Mouse (Mus musculus): ENCODE data around the gene Mrgbp.
A peak's percentile ranks its signal among the peaks of the same experiment; 100 is the strongest.

Mrgbp gene

DNA sequence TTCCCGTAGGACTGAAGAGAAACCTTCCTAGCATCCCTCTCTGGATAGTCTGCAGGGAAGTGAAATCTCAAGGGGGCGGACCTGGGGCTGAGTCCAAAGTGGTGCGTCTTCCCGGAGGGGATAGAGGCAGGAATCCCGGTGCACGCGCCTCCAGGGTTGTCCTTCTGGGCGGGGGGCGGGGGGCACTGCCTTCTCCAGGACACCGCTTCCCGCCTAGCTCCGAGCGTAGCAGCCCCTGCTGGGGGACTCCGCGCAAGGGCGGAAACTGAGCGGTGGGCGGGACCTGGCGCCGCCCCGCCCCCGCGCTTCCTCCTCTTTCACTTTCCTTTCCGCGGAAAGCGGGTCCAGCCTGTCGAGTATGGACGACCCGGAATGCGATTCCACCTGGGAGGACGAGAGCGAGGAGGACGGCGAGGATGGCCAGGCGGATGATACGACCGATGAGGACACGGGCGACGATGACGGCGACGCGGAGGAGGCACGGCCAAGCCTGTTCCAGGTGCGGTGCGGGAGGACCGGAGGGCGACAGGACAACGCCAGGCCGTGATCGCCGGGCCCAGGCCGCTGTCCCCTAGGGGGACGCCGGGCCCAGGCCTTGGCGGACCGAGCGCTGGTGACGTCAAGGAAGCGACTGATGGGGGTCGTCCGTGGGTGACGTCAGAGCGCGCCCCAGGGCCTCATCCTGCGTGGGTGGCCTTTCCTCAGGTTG lies 8.2 kb downstream of the Mrgbp start, which contains the start of gene Ogfr:
Gene Ogfr, plus strand, starts transcription at position 123 of the 709 bp plus-strand sequence.
- peak; percentile 91 for DNase-seq (ENCODE audit: low read depth)

DNA sequence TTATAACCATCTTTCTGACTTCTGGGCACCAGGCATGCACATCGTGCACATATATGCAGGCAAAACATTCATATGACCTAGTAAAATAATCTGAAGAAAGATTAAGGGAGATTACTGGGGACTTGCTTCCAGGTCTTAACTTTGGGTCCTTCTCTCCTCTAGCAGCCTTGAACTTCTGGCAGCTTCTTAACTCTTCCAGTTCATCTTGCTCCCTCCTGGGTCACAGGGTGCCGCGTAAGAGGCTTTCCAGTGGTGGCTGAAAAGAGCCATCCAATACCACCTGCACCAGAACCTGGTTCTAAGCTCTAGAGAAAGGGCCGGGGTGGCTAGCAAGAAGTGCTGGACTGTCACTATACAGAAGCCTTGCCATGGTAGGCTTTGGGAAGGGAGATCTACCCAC lies 16.4 kb downstream of the Mrgbp start, which contains the start of gene Col9a3:
Gene Col9a3, plus strand, starts transcription at position 301 of the 400 bp plus-strand sequence.
- no peak for DNase-seq (ENCODE audit: low read depth)

DNA sequence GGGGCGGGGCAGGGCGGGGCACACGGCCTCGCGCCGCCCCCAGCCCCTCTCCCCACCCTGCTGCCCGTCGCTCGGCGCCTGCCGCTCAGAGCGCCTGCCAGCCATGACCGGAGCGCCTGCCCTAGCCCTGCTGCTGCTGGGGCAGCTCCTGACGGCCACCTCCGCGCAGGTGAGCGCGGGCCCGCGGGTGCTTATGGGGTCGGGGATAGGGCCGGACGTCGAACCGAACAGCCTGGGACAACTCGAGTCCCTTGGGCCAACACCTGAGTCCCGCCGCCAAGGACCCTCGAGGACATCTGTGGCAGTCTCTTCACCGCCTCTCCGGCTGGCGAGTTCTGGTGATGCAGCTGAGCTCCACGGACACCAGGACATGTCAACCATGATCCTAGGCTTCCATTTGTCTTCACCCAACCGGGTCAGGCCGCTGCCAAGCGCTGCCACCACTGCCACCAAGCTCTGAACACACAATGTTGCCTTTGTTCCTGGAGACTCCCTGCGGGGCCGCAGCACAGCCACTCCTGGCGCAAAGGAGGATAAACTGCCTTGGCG lies 17.1 kb downstream of the Mrgbp start:
- DNase-seq (ENCODE audit: low read depth): no peak

DNA sequence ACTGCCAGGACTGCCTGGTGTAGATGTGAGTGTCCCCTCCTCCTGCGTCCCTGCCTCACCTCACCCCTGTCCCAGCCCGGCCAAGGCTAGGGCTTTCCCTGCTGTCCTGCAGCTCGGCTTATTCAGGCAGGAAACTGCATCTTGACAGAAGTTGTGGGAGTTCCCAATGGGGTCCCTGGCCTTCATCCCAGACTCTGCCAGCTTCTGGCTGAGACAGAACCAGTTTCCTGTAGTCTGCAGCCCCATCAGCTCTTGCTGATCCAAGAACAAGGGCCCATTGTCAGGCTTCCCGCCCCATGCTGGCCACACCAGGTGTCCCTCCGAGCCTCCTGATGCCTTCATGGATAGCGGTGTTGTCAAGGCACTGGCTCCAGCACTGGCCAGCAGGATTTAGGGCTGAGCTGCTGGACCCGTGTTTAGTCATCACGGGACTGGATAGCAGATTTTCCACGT lies 19.5 kb downstream of the Mrgbp start:
- peak; percentile 80 for DNase-seq (ENCODE audit: low read depth)

DNA sequence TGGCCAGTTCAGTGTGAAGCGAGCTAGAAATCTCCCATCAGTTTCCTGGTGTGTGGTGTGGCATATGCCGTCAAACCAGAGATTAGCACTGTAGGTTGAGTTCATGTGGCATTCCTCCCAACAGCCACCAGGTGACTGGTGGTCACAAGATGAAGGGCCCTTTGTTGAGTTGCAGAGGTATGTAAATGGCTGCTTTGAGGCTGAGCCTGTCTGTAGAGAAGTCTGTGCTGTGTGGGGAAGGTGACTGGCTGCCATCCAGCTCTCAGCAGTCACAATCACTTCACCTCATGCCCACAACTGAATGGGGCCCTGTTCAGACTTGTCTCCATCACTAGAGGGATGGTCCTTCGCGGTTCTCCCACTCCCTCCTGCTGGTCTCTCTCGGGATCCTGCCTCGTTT lies 23.7 kb downstream of the Mrgbp start:
- no peak for DNase-seq (ENCODE audit: low read depth)

DNA sequence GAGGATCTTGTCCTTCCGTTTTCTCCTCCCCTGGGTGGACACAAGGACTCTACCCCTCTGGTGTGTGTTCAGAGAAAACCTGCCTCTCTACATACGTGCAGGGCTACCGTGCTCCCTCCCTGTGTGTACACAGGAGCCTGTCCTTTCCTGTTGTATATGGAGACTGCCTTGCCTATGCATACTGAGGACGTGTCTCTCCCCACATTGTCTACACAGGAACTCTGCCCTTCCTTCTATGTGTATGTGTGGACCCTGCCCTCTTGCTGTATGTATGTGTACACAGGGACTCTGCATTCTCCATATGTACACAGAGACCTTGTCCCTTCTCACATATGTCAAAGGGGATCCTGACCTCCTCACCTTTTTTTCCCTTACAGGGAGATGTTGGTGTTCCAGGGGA lies 29.2 kb downstream of the Mrgbp start:
- no peak for DNase-seq (ENCODE audit: low read depth)

DNA sequence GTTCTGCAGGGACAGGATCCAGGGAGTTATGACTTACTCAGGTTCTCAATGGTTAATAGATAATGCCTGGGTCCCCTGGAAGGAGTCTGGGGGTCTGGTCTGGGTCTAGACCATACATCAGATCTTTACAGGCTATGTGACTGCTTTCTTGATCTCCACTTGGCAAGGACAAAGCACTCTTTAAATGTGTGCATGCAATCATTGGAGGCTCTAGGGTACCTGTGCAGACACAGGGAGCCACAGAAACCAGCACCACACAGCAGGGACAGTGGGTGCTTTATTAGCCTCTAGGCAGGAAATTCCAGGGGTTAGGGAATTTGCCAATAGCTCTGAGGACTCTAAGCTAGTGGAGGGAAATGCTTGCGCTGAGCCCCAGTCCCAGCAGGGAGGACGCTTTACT lies 30.8 kb downstream of the Mrgbp start:
- no peak for DNase-seq (ENCODE audit: low read depth)

Measured in NIH3T3 (cell line).